Mouse (Mus musculus): ENCODE results near the gene Camk2d.
A peak's percentile ranks its signal among the peaks of the same experiment; 100 is the strongest.

Gene Camk2d

DNA sequence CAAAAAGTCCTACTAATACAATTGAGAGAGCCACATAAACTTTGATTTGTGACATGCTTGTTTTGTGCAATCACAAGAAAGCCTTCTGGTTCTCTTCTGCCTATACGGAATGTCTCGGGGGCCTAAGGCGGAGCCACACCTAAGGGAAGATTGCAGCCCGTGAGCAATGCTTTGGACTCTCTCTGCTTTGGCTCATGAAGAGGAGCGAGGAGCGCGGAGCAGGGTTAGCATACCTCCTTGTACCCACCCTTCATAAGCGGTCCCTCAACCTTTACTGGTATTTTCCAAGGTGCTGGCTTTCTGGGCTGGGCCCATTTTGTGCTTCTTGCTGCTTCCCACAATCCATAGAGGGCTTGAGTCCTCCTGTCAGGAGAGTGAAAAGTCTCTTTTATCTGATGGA lies 96.7 kb downstream of the Camk2d start:
- no peak for DNase-seq

DNA sequence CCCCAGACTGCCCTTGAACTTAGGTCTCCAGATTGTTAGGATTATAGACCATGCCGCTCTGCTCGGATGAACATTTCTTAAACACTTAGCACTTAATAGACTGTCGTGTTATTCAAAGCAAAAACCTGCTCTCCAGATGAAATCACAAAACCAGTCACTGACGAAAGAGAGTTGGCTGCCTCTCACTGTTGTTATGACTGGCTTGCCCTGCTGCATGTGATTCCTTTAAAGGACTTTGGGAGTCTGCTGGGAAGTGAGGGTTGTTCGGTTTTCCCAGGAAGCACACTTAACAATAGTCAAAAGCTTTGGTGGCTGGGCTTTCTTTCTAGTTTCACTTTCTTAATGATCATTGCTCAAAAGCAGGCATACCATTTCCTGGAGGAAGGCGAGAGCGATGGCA lies 97.2 kb downstream of the Camk2d start:
- no peak for DNase-seq

DNA sequence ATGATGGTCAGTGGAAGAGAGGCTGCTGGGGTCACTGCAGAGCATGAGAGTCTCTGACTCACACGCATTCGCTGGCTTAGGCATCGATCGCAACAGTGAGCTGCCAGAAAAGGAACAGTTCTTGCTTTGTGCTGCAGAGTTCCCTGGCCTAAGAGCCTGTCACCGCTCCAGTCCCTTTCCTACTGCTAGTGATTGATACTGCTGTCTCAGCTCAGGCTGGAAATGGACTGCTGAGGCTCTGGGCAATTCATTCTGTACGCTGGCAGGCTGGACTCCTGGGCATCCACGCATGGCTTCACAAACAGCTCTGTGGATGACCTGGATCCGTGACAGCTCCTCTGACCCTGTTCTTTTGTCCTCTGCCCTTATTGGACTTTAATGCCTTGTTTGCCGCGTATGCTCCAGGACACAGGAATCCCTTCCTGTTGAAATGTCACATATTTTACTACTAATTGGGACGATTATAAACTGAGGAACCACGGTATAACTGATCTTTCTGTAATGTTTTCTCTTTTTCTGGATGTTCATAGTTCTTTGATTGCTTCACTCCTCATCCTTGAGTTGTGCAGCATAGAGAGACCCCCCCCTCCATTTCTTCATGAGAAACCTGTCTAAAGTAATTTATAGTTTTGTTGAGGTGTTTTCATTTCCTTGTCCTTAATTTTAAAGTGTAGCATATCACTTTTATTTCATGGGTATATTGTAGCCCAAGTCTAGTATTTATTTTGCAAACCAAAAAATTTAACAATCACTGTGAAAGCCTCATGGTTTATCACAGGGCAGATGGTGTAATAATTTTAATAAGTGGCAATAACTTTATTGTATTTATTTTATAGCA lies 99.6 kb downstream of the Camk2d start:
- DNase-seq, result peak; percentile 73

DNA sequence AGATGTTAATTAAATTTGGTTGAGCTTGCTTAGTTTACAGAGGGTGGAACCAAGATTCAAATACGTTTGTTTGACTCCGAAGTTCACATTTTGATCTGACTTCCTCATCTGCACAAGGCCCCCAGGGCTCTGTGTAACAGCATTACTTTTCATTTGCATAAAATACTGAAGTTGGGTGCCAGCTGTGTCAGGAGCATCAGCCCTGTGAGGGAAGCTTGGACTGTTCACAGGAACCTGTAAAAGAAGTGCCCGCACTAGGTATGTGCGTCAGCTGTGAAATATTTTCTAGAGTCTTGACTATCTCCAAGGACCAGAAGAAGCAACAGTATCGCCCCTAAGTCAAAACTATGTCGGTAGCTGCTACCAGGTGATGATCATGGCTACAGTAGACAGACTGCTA lies 100.5 kb downstream of the Camk2d start:
- no peak for DNase-seq

DNA sequence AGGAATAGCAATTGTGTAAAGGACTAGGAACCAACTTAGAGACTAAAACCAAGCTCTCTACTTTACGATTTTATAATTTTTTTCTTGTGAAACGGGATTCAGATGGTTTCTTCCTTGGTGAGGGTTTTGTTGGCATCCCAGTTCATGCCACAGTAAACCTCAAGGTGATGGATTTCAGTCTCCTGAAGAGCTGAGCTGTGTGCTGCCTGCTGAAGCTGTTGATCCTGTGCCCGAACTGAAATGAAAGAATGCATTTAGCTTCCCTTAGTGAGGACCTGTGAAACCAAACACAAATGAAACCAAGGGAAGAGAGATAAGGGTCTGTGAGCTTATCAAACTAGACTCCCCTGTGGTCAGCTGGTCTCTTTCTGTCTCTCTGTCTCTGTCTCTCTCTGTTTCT lies 103.6 kb downstream of the Camk2d start:
- no peak for DNase-seq

DNA sequence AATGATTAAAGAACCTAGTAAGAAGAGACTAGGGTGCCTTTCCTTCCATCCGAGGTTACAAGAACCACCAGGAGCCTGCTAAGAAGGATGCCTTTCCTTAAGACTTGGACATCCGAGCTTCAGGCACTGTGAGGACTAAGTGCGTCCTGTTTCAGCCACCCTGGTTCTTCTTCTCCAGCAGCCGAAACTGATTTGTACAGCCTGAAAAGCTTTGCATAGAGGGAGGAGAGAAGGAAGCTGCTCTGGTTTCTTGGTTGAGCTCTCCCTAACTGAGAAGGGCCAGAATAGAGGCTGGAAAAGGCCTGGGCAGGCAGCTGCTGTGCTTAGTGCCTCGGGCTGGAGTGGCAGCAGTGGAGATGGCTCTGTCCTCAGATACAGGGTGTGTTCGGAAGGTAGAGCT lies 105.0 kb downstream of the Camk2d start:
- no peak for DNase-seq

DNA sequence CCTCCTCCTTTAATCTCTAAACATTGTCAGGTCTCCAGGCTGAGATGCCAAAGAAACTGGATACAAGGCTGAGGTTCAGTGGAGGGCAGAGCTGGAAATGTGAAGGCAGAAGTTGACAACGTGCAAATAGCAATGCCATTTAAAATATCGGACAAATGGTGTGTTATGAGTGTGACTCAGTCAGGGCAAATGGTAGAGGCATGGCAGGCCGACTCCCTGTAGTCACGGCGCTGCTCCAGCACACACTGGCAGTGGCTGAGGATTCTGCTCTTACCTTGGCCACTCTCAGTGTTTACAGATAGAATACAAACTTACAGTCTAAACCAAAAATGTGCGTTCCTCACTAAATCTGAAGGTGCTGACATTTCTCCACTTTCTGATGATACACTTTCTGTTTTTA lies 105.5 kb downstream of the Camk2d start:
- DNase-seq, result peak; percentile 33

DNA sequence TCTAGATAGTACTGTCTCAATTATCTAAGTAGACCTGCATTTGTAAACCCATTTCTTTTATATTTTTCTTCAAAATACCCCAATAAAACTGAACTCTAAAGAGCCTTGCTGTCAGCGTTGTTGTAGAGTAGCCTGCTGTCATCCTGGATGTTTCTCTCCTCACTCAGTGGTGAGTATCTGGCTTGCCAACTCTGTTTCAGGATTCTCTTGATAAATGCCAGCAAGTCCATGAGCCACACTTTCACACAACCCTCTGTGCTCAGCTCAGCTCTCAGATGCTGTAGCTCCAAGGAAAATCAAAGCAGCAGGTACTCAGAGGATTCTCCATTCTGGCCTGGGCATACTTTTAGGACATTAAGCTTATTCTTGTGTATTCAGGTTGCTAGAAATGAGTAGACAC lies 109.4 kb downstream of the Camk2d start:
- DNase-seq, result peak; percentile 47

DNA sequence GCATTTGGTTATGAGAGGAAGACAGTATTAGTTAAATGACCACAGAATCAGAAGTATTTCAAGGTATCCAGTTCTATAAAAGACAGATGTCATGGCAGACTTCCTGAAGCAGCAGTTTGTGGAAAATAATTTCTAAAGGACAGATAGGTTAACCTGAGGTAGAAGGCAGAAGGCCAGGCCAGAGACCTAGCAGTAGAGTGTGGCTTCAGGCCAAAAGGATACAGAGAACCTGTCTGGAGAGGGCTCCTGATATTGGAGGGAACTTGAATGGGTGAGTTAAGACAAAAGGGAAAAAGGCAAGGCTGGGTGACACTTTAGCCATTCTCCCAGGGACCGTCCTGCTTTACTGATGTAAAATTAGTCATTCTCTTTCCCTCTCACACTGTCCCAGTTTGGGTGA lies 118.2 kb downstream of the Camk2d start:
- DNase-seq, result no peak

DNA sequence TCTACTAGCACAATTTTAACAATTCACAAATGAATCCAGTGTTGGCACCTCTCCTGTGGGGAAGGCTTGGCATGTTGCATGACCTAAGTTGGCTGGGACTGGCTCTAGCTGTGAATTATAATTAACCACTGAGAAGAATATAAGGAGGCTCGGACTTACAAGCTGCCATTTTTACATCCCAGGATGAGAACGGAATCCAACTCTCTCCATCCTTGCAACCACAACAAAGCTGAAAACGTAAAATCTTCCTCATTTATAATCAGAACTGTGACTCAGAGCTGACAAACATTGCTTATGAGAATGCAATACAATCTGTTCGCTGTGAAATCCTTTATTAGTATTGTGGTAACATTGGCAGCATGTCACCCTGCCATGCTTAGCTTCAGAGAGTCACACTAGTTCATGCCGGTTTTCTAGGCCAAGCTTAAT lies 126.9 kb downstream of the Camk2d start:
- DNase-seq, result peak; percentile 84

DNA sequence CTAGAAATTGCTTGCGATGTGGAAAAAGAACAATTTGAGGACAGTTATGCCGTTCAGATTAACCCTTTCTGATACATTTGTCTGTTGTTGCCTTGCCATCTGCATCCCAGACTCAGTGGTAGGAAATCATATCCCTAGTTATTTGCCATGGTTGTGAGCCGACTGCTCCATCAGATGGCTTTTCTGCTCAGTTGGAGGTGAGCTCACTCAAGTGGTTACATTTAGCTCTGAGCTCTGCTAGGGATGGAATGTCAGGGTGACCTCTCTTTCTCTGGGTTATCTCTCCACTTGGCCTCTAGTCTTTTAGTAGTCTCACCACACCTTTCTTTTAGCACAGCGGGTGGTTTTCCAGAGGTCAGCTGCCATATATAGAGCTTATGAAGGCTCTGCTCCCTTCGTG lies 127.4 kb downstream of the Camk2d start:
- DNase-seq, result peak; percentile 30

DNA sequence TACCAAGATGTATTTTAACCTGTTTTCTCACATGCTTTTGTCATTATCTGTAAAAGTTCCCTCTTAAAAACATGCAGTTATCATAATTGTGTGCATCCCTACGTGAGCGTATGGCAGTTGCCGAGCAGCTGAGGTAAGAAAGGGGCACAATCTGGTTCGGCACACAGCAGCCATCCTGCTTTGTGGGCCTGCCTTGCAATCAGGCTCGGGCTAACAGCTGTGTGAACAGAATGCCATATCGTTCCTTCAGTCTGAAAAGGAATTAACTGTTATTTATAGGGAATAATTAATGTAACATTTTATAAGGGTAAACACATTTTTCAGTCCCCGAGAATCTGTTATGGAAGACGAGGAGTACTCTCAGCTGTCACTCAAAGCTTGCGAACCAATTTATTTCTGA lies 129.5 kb downstream of the Camk2d start:
- no peak for DNase-seq

DNA sequence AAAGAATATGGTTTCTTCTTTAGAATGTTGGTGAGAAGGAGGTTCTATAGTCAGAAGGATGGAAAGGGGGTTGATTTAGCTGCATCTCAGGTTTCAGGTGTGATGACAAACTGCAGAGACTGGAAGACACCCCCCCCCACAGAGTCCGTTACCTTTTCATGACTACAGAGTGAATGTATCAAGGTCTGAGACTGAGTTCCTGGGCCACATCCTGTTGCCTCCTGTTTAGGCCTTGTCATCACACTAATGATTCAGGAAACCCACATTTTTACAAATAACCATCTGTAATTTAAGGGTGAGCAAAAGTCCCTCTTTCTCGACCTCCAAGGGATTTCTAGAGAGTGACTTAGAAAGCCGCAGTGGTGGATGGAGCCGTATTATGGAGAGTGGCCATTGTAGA lies 131.3 kb downstream of the Camk2d start:
- no peak for DNase-seq

DNA sequence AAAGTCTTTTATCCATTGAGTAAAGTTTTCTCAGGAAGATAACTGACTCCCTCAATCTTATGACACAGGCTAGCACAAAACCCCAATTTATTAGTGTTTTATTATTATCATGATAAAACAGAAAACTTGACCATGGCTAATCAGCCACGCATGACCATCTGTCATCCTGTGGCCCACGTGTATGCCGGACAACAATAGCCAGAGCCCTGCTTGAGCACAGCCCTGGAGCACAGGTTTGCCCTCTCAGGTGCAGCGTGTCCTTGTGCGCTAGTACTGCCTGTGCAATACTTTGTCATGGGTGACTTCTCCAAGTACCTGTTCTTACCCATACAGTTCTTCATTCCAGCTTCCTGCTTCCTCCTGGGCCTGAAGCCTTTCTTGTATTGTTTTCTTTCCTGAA lies 134.3 kb downstream of the Camk2d start:
- no peak for DNase-seq

DNA sequence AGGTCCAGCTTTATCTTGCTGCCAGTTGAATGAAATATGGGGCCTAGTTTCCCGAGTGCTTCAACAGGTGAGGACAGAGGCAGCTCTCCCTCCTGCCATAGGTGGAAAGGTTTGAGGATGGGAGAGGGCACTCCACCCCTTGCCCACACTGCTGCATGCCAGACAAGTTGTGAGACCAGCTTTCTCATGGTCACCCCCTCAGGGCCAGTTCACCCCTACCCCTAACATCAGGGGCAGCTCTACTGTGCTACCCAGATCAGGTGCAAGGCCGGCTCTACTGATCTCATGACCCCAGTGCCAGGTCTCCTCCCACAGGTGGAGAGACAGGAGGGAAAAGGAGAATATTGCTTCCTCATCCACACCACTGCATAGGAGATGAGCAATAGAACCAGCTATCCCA lies 136.2 kb downstream of the Camk2d start:
- DNase-seq, result no peak

DNA sequence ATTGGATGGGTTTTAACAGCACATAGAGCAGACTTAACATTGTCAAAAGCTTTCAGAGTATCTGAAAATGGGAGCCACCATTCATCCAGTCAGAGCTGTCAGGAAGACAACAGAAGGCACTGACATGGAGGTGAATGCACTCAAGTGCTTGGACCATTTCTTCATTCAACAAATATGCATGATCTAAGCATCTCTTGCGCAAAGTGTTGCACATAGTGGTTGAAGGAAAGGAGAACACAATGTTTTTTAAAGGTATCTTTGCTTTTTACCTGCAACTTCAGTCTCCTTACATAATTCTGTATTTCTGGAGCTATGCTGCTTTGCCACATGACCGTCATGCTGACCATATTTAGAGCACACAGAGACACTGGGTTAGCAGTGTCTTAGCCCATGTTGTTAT lies 138.4 kb downstream of the Camk2d start:
- DNase-seq, result no peak

DNA sequence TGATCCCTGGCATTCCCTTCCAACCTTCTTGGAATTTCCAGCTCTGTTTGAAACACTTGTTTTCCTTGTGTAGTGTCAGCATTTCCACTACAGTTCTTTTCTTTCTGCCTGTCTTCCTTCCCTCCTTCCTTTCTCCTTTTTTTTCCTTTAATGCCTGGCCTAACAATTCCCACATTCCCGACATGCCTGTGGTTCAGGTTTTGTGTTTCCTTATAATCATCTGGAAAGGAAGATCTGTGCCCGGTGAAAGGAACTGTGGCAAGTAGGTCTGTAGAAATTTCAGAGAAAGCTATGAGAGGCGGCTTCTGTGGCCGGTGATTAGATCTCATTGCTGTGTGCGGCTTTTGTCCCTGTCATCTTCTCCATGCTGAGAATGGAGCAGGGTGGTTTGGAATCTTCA lies 139.1 kb downstream of the Camk2d start:
- no peak for DNase-seq

DNA sequence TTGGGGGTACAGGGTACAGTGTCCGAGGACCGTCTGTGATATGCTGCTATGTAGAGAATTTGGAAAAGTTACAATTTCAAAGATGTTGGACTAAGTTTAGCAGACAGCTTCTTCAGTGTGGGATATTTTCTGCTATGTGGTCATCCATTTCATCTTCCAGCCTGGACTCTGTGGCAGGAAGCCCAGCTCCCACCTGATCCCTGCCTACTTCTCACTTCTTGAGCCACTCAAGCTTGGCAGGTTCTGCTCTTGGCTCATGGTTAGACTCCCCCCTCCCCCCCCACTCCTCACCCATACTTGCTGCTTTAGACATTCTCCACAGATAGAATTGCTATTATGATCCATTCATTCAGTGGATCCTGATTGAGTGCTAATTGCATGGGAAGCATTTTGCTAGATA lies 141.0 kb downstream of the Camk2d start:
- DNase-seq, result peak; percentile 31

DNA sequence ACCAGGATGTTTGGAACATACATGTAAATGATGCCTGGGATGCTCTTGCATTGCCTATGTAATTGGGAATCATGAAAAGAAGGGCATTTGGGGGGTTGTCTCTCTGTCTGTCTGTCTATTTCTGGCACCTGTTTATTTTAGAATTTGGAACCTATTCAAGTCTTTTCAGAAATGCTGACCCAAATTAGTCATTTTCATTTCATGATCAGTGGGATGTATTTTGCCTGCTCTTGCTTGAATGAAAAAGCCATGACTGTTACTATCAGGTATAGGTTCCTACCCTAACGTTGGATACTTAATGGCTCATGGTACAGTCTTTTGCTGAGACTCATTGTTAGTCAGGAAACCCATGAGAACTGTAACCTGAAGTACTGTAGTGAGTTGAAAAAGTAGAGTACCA lies 144.0 kb downstream of the Camk2d start:
- DNase-seq, result no peak

DNA sequence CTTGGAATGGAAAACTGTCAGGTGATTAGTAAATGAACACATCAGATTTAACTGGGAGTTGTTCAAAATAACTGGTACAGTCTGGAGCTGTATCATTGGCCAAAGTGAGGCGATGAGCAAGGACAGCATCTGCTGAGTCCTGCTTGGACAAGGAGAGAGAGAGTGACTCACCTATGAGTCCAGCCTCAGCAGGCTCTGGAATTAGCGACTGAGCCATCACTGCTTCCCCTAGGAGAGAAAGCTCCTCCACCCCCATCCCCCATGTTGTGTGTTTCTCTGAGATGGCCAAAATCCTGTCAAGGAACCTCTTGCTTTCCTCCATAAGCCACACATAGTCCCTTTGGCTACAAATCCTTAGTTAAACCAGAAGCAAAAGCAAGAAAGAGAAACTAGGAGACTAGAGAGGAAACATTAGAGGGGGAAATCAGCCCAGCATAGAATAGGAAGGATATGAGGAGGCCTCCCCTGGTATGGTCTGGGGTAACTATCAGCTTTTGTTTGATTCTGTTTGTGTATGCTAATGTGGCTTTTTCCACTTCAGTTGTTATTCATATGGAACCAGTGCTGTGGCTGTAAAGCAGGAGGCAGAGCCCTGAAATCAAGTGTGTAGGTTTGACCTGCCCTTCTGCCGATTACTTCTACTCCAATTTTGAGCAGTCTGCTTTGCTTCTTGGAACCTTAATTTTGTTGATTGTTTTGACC lies 148.5 kb downstream of the Camk2d start:
- peak; percentile 56 for DNase-seq

DNA sequence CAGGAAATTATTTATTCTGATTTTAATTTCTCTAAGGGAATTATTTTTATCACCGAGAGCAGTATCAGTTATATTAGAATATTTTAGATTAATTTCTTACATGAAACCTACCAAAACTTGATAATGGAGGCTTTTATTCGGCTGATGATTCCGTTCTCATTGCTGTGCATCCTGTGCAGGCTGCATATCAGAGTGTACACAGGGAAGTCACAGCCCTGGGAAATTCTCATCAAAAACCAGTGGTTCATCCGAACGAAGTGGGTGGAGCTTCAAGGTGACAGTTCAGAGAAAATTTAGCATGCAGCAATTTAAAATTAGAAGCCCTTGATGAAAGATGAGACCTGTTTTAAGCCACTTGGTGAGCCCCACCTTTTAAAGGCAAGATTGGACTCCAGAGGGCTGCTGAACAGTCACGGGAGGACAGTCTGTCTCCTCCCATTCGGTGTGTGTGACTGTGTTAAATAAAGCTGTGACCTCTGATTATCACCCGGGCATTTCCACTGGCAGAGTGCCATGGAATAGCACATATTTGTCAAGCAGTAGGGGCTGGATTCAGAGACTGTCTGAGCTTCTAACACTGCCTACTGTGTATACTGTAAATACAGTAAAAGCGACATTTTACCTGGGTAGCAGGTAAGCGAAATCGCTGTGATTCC lies 150.2 kb downstream of the Camk2d start:
- DNase-seq, result no peak

DNA sequence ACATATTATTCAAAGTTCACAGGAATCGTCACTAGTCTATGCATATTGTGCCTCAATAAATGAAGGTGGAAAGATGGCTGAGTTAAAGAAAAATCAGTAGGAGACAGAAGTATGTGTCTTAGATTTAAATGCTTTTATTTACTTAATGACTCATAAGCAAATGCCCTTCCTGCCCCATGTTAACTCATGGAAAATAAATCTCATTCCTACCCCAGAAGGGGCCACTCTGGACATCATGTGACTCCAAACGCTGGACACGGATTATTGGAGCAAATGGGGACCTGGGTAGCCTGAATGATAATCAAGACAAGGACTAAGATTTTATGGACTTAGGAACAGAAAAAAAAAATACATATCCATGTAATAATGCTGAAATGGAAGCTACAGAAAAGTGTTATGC lies 151.5 kb downstream of the Camk2d start:
- DNase-seq, result no peak

DNA sequence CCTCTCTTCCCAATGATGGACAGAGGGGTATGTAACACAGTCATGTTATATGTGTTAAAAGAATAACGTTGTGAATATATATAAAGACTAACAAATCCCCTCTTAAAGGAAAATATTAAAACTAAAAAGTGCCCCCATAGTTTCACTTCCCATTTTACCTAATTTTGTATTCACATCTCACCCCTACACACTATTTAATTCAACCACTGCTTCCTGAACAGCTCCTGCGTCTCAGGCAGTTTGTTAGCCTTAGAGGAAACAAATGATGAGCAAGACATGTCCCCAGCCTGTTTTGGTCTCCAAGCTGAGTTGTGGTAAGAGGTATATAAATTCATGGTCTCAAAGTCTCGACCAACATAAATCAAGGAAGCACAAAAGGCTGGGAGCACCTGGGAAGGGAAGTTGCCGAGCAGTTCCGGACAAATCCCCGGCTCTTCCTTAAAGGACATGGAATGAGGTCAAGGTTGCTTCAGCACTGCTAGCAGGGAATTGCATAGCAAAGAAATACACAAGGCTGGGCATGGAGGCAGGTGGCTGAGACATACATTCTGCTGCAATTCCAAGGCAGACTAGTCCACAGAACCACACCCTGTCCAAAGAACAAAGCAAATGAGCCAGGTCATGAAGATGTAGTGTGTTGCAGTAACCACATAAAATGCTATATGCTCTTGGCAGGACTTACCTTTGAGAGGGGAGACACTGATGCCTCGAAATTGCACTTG lies 155.4 kb downstream of the Camk2d start:
- no peak for DNase-seq

Data from cerebellum, adult 11 months (tissue).